Mouse (Mus musculus) brown adipose tissue, adult 24 weeks (tissue): ENCODE results near the gene Slc10a7. TPM values are rescaled to one million over a fixed set of nuclear protein-coding genes. Genes with fewer than 3 reads are reported as not detected.

Experiments
- H3K27ac ChIP-seq: fragments of 200-500 bp; replicated peaks from 2 replicates; pipeline ENCODE4 v1.5.1; 2012; ENCODE audit warnings: low read depth, mild to moderate bottlenecking, low read length
- H3K4me1 ChIP-seq: fragments of 200-500 bp; 2 replicates; pipeline ENCODE4 v1.6.1; 2012; ENCODE audit warnings: low read length, mixed read lengths; ENCODE audit not compliant: control insufficient read depth, insufficient read depth, insufficient read length
- H3K4me3 ChIP-seq: fragments of 200-500 bp; 2 replicates; pipeline ENCODE4 v1.5.1; 2012; ENCODE audit warnings: low read depth, mild to moderate bottlenecking, low read length, moderate library complexity; ENCODE audit not compliant: insufficient read depth
- polyA plus RNA-seq: library from polyadenylated mRNA; stranded (reverse); fragments of >200 nt; gene quantifications from 2 replicates; pipeline ENCODE4 v1.2.4, GENCODE M21; 2012; ENCODE audit not compliant: missing spikeins, insufficient read depth, insufficient read length

The Slc10a7 gene
- polyA plus RNA-seq, 1 experiment: 5.3 TPM

GRCm38 (mm10) chr8:78741965-78742364, 232.8 kb downstream of the Slc10a7 start:
- Histone ChIP-seq H3K4me1 (peaks cover 26% of the 10 kb centered on the region), H3K27ac (peak overlapping the region; percentile 97), H3K4me3 (no peak overlapping the region)

GRCm38 (mm10) chr8:78742453-78742852, 233.3 kb downstream of the Slc10a7 start:
- Histone ChIP-seq H3K27ac (peak overlapping the region; percentile 96), H3K4me1 (peaks cover 26% of the 10 kb centered on the region), H3K4me3 (no peak overlapping the region)

GRCm38 (mm10) chr8:78747052-78747451, 237.9 kb downstream of the Slc10a7 start:
- Histone ChIP-seq H3K4me3 (no peak overlapping the region), H3K27ac (no peak overlapping the region), H3K4me1 (peaks cover 12% of the 10 kb centered on the region)

- no peak overlapping the region for H3K27ac ChIP-seq
Observed at GRCm38 (mm10) chr8:78748701-78749100, 239.6 kb downstream of the Slc10a7 start.

GRCm38 (mm10) chr8:78749861-78750825, 241.0 kb downstream of the Slc10a7 start:
- no peak overlapping the region for H3K27ac ChIP-seq

More at GRCm38 (mm10) chr8:78748701-78749100, 239.6 kb downstream of the Slc10a7 start:
- Histone ChIP-seq H3K4me3 (no peak overlapping the region), H3K4me1 (peaks cover 7% of the 10 kb centered on the region; the same call in 1 of the 2 replicates)

GRCm38 (mm10) chr8:78751151-78751550, 242.0 kb downstream of the Slc10a7 start:
- H3K27ac ChIP-seq: no peak overlapping the region
- H3K4me3 ChIP-seq: no peak overlapping the region
- H3K4me1 ChIP-seq: no peaks in the 10 kb centered on the region

More at GRCm38 (mm10) chr8:78749861-78750825, 241.0 kb downstream of the Slc10a7 start:
- no peak overlapping the region for H3K4me3 ChIP-seq
- H3K4me1 ChIP-seq: peaks cover 4% of the 10 kb centered on the region; the same call in 1 of the 2 replicates

GRCm38 (mm10) chr8:78754986-78755385, 245.8 kb downstream of the Slc10a7 start:
- H3K27ac ChIP-seq: no peak overlapping the region
- no peak overlapping the region for H3K4me3 ChIP-seq
- no peaks in the 10 kb centered on the region for H3K4me1 ChIP-seq

GRCm38 (mm10) chr8:78759139-78759538, 250.0 kb downstream of the Slc10a7 start:
- H3K27ac ChIP-seq: no peak overlapping the region
- H3K4me3 ChIP-seq: no peak overlapping the region

GRCm38 (mm10) chr8:78764976-78765375, 255.8 kb downstream of the Slc10a7 start:
- no peaks in the 10 kb centered on the region for H3K4me1 ChIP-seq
- no peak overlapping the region for H3K27ac ChIP-seq
- no peak overlapping the region for H3K4me3 ChIP-seq

More at GRCm38 (mm10) chr8:78759139-78759538, 250.0 kb downstream of the Slc10a7 start:
- H3K4me1 ChIP-seq: no peaks in the 10 kb centered on the region

GRCm38 (mm10) chr8:78765556-78765955, 256.4 kb downstream of the Slc10a7 start:
- no peak overlapping the region for H3K27ac ChIP-seq
- H3K4me3 ChIP-seq: no peak overlapping the region
- no peaks in the 10 kb centered on the region for H3K4me1 ChIP-seq

- H3K27ac ChIP-seq: no peak overlapping the region
- H3K4me3 ChIP-seq: no peak overlapping the region
- H3K4me1 ChIP-seq: no peaks in the 10 kb centered on the region
Observed at GRCm38 (mm10) chr8:78770584-78770983, 261.4 kb downstream of the Slc10a7 start.

GRCm38 (mm10) chr8:78771256-78771655, 262.1 kb downstream of the Slc10a7 start:
- Histone ChIP-seq H3K4me1 (no peaks in the 10 kb centered on the region), H3K4me3 (no peak overlapping the region), H3K27ac (no peak overlapping the region)

GRCm38 (mm10) chr8:78776816-78777215, 267.7 kb downstream of the Slc10a7 start:
- H3K4me3 ChIP-seq: no peak overlapping the region
- no peak overlapping the region for H3K27ac ChIP-seq
- H3K4me1 ChIP-seq: no peaks in the 10 kb centered on the region
